Mouse (Mus musculus) intestine, embryonic 14.5 days (tissue): ENCODE data around the gene Ehd3. TPM values are rescaled to one million over a fixed set of nuclear protein-coding genes. Genes with fewer than 3 reads are reported as not detected.

ENCODE experiments used
- ATAC-seq: fragments of 200-750 bp; cut with Nextera tagmentation; replicated peaks from 2 replicates; pipeline ENCODE4 v1.8.0; 2017; ENCODE audit warnings: low read depth, moderate number of reproducible peaks, moderate TSS enrichment, moderate library complexity; ENCODE audit not compliant: low FRiP score, low TSS enrichment
- DNase-seq: peaks from one replicate; pipeline ENCODE4 v3.0.0-alpha.2; 2018; ENCODE audit warnings: low spot score
- H3K27ac ChIP-seq: fragments of 300-500 bp; sonication (generic); 2 replicates; pipeline ENCODE4 v1.5.1; 2014; ENCODE audit warnings: low read depth, mild to moderate bottlenecking, control low read depth
- H3K27me3 ChIP-seq: fragments of 300-500 bp; sonication (generic); replicated peaks from 2 replicates; pipeline ENCODE4 v1.6.1; 2014; ENCODE audit warnings: low read length, control low read depth; ENCODE audit not compliant: control insufficient read depth, insufficient read depth
- H3K36me3 ChIP-seq: fragments of 300-500 bp; sonication (generic); 2 replicates; pipeline ENCODE4 v1.6.1; 2014; ENCODE audit warnings: low read length, control low read depth; ENCODE audit not compliant: control insufficient read depth, insufficient read depth
- H3K4me1 ChIP-seq: fragments of 300-500 bp; sonication (generic); replicated peaks from 2 replicates; pipeline ENCODE4 v1.6.1; 2014; ENCODE audit warnings: low read length, control low read depth, mixed read lengths; ENCODE audit not compliant: control insufficient read depth, insufficient read depth
- H3K4me2 ChIP-seq: fragments of 300-500 bp; sonication (generic); 2 replicates; pipeline ENCODE4 v1.6.1; 2014; ENCODE audit warnings: low read length
- H3K4me3 ChIP-seq: fragments of 300-500 bp; sonication (generic); 2 replicates; pipeline ENCODE4 v1.5.1; 2014; ENCODE audit warnings: low read depth, low read length, control low read depth, mixed read lengths
- H3K9ac ChIP-seq: fragments of 300-500 bp; sonication (generic); 2 replicates; pipeline ENCODE4 v1.6.1; 2014; ENCODE audit warnings: mild to moderate bottlenecking, low read length
- H3K9me3 ChIP-seq: fragments of 300-500 bp; sonication (generic); 2 replicates; pipeline ENCODE4 v1.6.1; 2016; ENCODE audit warnings: low read length, control low read depth; ENCODE audit not compliant: control insufficient read depth
- WGBS: fragments of 180-500 bp; shearing (Covaris S2); extraction: QIAGEN DNeasy Blood & Tissue Kit; methylation state at CpG from one replicate; pipeline ENCODE4 v1.1.7; 2014; 5-methylcytosine and 5-hydroxymethylcytosine counted together
- polyA plus RNA-seq: library from polyadenylated mRNA; unstranded; fragments of >200 nt; fragmentation: Nextera tagmentation; extraction: Ambion mirVana; gene quantifications from 2 replicates; pipeline ENCODE4 v1.2.1, GENCODE M21; 2014

The Ehd3 gene
- polyA plus RNA-seq, 1 experiment from 2014 or later: 6.8 TPM

DNA sequence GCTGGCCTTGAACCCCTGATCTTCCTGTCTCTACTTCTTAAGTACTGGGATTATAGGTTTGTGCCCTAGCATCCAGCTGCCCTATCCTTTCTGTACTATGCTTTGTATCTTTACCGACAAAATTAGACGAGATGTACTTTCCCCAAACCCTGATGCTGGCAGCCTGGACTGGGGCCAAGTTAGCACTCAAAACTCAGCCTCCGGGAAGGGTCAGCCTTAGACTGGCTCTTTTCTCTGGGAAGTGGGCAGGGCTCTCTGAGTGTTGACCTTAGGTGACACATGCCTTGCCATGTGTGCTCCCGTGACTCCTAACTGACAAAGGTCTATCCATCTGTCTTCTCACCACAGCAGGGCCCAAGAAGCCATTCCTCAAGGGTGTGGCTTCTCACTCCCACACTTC is 16.8 kb downstream of the Ehd3 start:
- no peaks in the 10 kb centered on the region for H3K4me1 ChIP-seq
- 64% methylated on average over 4 of the region's 4 CpGs for WGBS
- ATAC-seq (no peak), DNase-seq (no peak)
- H3K27me3 ChIP-seq: no peaks in the 10 kb centered on the region
- H3K9ac ChIP-seq: no peak overlapping the region
- H3K4me2 ChIP-seq: no peak overlapping the region
- H3K36me3 ChIP-seq: no peaks in the 10 kb centered on the region
- H3K9me3 ChIP-seq: no peaks in the 10 kb centered on the region
- H3K4me3 ChIP-seq: no peak overlapping the region
- no peak overlapping the region for H3K27ac ChIP-seq

DNA sequence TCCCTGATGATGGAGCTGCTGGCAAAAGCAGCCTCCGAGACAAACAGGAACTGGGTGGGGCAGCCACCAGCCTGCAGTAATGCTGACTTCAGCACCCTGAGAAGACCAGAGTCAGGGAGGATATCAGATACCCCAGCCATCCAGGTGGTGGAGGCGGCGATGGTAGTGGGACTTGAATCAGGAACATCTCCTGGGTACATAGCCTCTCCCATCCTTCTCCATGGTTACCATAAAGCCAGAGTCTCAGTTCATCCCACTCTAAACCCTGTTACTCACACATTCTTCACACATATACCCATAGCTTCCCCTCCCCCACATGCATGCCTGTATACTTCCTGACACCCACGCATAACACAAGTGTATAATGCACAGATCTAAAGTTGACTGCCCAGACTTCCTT is 18.3 kb downstream of the Ehd3 start:
- Histone ChIP-seq H3K9ac (no peak overlapping the region), H3K4me1 (no peaks in the 10 kb centered on the region), H3K27ac (no peak overlapping the region), H3K4me3 (no peak overlapping the region), H3K9me3 (no peaks in the 10 kb centered on the region), H3K4me2 (no peak overlapping the region), H3K27me3 (no peaks in the 10 kb centered on the region), H3K36me3 (no peaks in the 10 kb centered on the region)
- WGBS: 73% methylated on average over 4 of the region's 4 CpGs
- DNase-seq (no peak), ATAC-seq (no peak)

DNA sequence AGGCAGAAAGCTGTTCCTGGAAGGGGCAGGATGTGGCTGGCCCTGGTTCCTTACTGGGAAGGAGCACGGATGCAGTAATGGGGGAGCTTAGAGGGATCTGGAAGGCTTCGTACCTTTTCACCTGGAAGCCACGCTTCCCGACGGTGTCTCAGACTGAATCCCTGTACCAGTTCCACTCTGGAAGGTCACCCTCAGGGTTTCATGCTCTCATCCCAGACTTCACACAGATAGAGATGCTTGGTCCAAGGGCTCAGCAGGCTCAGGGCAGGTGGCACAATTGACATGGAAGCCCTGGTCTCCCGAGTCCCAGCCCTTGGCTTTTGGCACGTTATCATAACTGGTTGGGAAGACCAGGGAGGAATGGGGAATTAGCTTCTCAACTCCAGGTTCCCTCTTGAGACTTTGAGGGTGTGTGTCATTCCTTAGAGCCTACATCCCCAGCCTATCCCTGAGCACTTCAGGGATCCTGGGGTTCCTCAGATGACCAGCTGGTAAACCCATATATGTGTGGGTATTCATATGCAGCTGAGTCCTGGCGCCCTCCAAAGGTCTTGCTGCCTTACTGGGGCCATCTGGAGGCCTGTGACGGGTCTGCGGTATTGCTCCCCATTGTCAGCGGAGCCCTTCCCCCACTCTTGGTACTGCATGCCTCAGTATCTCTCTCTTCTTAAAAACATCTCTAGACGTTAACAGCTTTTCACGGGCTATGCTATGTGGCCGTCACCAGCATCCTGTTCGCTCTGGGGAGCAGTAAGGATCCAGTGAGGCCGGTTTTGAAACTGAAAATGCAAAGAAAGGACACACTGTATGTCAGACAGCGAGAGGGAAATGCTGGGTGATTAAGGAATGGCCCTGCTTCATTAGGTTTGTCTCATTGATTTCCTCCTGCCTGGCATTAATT is 19.4 kb downstream of the Ehd3 start:
- Histone ChIP-seq H3K9me3 (no peaks in the 10 kb centered on the region), H3K4me3 (no peak overlapping the region), H3K9ac (no peak overlapping the region), H3K36me3 (no peaks in the 10 kb centered on the region), H3K27ac (no peak overlapping the region), H3K4me1 (no peaks in the 10 kb centered on the region), H3K27me3 (no peaks in the 10 kb centered on the region), H3K4me2 (no peak overlapping the region)
- WGBS: 77% methylated on average over 17 of the region's 17 CpGs
- ATAC-seq: no peak
- no peak for DNase-seq

DNA sequence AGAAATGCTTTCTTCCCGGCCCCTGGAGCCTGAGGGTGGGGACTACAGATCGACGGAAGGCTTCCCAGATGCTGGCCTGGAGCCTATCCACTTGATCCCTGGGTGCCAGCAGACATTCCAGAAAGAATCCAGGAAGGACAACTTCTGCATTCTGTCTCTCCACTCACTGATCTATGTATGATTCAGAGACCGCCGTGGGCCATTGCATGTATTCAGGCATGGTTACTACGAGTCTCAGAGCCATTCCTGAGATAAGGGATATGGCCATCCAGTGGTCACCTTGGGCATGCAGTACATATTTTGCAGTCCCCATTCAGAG is 20.0 kb downstream of the Ehd3 start:
- Histone ChIP-seq H3K36me3 (no peaks in the 10 kb centered on the region), H3K9me3 (no peaks in the 10 kb centered on the region), H3K27ac (no peak overlapping the region), H3K4me2 (no peak overlapping the region), H3K9ac (no peak overlapping the region), H3K27me3 (no peaks in the 10 kb centered on the region), H3K4me3 (no peak overlapping the region), H3K4me1 (no peaks in the 10 kb centered on the region)
- DNase-seq: no peak
- WGBS: 67% methylated on average over 6 of the region's 6 CpGs
- ATAC-seq: no peak

DNA sequence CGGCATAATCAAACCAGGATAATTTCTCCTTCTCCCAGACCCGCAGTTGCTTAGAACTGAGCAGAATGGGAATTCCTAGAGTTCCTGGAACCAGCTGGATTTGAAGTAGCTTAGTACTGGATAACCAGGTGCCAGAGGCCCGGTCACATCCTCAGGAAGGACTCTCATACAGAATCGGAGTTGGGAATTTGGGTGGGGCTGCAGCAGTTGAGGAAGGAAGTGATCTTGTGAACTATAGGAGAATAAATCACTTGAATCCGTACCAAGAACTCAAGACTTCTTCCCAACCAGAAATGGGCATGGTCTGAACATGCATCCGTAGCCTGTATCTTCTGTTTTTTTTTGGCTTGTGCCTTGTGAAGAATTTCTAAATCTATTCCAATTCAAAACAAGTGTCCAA is 22.2 kb downstream of the Ehd3 start:
- H3K4me2 ChIP-seq: no peak overlapping the region
- H3K36me3 ChIP-seq: no peaks in the 10 kb centered on the region
- H3K4me3 ChIP-seq: no peak overlapping the region
- no peak overlapping the region for H3K27ac ChIP-seq
- H3K27me3 ChIP-seq: no peaks in the 10 kb centered on the region
- WGBS: 91% methylated on average over 6 of the region's 6 CpGs
- H3K4me1 ChIP-seq: no peaks in the 10 kb centered on the region
- DNase-seq: no peak
- no peaks in the 10 kb centered on the region for H3K9me3 ChIP-seq
- no peak for ATAC-seq
- no peak overlapping the region for H3K9ac ChIP-seq

DNA sequence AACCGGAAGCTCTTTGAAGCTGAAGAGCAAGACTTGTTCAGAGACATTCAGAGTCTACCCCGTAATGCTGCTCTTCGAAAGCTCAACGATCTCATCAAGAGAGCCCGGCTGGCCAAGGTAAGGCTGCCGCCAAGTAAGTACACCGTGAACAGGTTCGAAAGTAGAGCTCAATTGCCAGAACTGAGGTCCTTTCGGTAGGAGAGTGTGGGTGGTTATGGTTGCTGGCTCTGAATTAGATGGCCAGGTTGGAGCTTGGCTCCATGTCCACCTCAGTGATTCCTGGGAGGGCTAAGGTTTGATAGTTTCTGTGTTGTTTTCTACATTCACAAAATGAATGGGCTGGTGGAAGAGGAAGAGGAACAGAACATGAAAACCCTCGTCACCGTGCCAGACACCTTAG is 23.5 kb downstream of the Ehd3 start:
- no peaks in the 10 kb centered on the region for H3K27me3 ChIP-seq
- DNase-seq (no peak), ATAC-seq (no peak)
- H3K9ac ChIP-seq: no peak overlapping the region
- H3K4me1 ChIP-seq: no peaks in the 10 kb centered on the region
- no peaks in the 10 kb centered on the region for H3K9me3 ChIP-seq
- WGBS: 95% methylated on average over 11 of the region's 11 CpGs
- no peak overlapping the region for H3K4me2 ChIP-seq
- H3K4me3 ChIP-seq: no peak overlapping the region
- no peaks in the 10 kb centered on the region for H3K36me3 ChIP-seq
- no peak overlapping the region for H3K27ac ChIP-seq

DNA sequence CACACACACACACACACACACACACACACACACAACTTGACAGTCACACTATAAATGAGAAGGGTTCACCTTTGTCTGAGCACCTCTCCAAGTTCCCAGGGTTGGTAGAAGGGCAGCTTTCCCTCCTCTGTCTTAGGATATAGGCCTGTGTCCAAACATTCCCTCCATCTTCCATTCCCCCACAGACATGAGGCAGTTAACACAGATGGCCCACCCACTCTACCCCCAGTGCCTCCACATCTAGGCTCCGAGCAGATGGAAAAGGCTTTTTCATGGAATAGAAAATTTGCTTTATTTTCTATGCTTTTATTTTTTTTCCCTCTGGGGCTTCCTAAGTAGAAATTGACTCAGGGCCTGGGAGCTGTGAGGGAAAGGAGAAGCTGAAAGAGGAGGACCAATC is 26.6 kb downstream of the Ehd3 start:
- no peak overlapping the region for H3K9ac ChIP-seq
- H3K4me3 ChIP-seq: no peak overlapping the region
- H3K4me2 ChIP-seq: no peak overlapping the region
- no peaks in the 10 kb centered on the region for H3K9me3 ChIP-seq
- no peak overlapping the region for H3K27ac ChIP-seq
- DNase-seq (no peak), ATAC-seq (no peak)
- no peaks in the 10 kb centered on the region for H3K27me3 ChIP-seq
- no peaks in the 10 kb centered on the region for H3K36me3 ChIP-seq
- WGBS: 80% methylated on average over 1 of the region's 1 CpGs
- H3K4me1 ChIP-seq: no peaks in the 10 kb centered on the region

DNA sequence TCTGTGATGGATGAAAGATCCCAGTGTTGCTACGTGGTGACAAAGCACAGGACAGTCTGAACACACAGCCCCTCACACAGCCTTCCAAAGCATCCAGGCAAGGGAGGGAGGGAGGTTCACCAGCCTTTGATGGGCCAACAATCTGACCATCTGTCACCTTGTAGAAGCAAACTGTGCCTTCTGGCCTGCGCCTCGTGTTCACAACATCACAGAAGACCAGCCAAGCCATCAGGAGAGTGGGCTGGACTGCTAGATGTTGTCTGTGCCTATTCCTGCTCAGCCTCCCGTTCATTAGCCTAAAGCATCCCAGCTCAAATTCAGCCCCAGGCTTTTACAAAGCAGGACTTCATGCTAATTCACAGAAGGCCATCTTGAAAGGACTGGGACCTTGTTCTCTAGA is 27.5 kb downstream of the Ehd3 start:
- Histone ChIP-seq H3K9ac (no peak overlapping the region), H3K4me1 (no peaks in the 10 kb centered on the region), H3K4me3 (no peak overlapping the region), H3K4me2 (no peak overlapping the region), H3K27ac (no peak overlapping the region), H3K9me3 (no peaks in the 10 kb centered on the region), H3K27me3 (no peaks in the 10 kb centered on the region), H3K36me3 (no peaks in the 10 kb centered on the region)
- ATAC-seq: no peak
- no peak for DNase-seq
- WGBS: 53% methylated on average over 4 of the region's 4 CpGs

DNA sequence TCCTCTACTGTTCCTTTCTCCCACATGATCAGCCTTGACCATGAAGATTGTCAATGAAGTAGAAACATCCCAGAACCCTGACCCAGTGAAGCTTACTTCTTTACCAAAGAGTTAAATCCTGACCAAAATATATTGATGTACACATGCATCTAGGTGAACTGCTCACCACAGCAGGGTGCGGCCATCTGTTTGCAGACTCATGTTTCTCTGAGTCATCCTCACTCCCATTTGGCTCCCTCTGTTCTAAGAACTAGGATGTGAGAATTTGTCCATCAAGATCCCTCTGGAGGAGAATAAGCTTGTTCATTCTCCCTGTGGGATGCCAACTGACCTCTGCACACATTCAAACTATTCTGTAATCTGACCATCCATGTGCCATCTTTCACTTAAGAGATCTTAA is 29.0 kb downstream of the Ehd3 start:
- no peaks in the 10 kb centered on the region for H3K36me3 ChIP-seq
- H3K9ac ChIP-seq: no peak overlapping the region
- DNase-seq: no peak
- 100% methylated on average over 1 of the region's 1 CpGs for WGBS
- no peaks in the 10 kb centered on the region for H3K27me3 ChIP-seq
- no peak overlapping the region for H3K4me2 ChIP-seq
- no peak overlapping the region for H3K4me3 ChIP-seq
- H3K27ac ChIP-seq: no peak overlapping the region
- ATAC-seq: no peak
- no peaks in the 10 kb centered on the region for H3K4me1 ChIP-seq
- H3K9me3 ChIP-seq: no peaks in the 10 kb centered on the region
